Mouse (Mus musculus) hematopoietic stem cell, adult 5-6 weeks (primary cell): ENCODE data around the gene Rad21l. TPM values are rescaled to one million over a fixed set of nuclear protein-coding genes. Genes with fewer than 3 reads are reported as not detected.

Experiments used
- ATAC-seq, 2 experiments: fragments of 125-278 bp in 1 of 2; replicated peaks in 1 of 2; 2 replicates each; pipeline ENCODE4 v1.8.0; 2016 to 2017; ENCODE audit warnings: inconsistent platforms in 2 of 2, mild to moderate bottlenecking in 2 of 2, moderate number of reproducible peaks in 2 of 2, low read depth in 1 of 2, moderate TSS enrichment in 1 of 2; ENCODE audit not compliant: low FRiP score in 2 of 2, poor library complexity in 2 of 2, severe bottlenecking in 2 of 2, insufficient read depth in 1 of 2, low TSS enrichment in 1 of 2
- total RNA-seq: library from RNA; stranded (forward); fragments of 172-1452, 232-1000 nt; gene quantifications from 2 replicates; pipeline ENCODE4 v1.2.3, GENCODE M21; 2017

Gene Rad21l
- total RNA-seq = not detected in 2 replicates

GRCm38 (mm10) chr2:151668433-151668832 lies at the start of gene Rad21l:
Gene Rad21l (minus strand): TSS chr2:151668533.
- ATAC-seq = no peak

DNA sequence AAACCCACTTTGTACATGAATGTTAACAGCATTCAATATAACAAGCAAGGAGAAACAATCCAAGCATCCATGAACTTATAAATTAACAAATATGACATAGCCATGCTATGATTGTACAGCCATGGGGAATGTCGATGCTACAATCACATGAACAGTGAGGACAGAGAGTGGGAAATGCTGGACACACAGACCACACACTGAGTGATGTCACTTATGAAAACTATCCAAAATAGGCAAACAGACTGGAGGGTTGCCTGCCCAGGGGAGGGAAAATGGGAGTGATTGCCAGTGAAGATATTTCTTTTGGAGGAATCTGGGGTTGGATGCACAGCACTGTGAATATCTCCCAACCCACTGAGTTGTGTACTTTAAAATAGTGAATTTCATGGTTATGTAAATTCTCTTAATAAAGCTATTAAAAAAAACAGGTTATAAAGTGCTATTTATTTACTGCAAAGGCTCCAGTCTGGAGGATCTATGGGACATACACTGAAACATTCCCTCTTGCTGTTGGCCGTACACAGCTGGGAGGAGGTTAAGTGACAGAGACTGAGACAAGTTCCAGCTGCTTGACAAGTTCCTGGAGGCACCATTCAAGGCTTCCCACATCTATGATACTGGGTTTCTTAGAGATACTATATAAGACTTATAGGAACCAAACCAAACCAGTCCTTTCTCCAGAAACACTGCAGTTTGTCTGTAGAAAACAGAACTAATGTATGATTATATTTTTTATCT lies 48.2 kb upstream of the Rad21l start:
- no peak for ATAC-seq

GRCm38 (mm10) chr2:151715526-151715925 lies 47.2 kb upstream of the Rad21l start:
- no peak for ATAC-seq

DNA sequence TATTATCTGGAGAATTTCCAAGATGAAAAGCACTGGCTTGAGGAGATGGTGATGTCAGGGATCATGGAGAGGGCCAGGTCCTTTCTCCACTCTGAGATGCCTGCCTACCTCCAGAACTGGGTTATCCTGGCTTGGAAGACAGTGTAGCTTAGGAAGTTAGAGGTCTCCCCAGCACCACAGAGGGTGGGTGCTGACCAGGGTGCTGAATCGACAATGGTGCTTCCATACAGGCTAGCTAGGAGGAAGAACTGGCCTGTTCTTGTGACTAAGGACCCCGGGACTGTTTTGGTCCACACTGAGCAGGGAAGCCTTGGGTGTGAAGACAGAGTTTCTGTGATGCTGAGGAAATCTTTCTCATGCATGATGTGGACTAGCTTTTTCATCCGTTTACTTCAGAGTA lies 44.3 kb upstream of the Rad21l start:
- ATAC-seq = peak; percentile 58 to 62; a peak in 3 of 4 replicates

DNA sequence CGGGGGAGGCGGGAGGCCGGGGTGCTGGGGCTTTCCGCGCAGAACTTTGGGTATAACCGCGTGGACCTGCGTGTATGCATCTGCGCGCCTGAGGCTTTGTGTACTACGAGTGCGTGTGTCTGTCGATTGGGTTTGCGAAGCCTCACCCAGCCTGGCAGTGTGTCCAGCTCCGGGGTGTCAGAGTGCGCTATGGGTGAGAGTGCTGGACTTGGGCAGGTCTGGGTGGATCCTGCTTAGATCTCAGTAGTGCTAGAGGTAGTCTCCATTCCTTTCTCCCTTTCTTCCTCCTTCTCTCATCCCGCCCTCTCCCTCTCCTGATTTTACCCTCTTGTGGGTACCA lies 34.5 kb upstream of the Rad21l start:
- ATAC-seq = 0 out of 4 replicates have a peak, but pooled peaks of 1 of the 2 experiments have one; percentile 23

GRCm38 (mm10) chr2:151702146-151702850 lies 34.0 kb upstream of the Rad21l start:
- peak; percentile 44 to 58; a peak in 3 of 4 replicates for ATAC-seq

DNA sequence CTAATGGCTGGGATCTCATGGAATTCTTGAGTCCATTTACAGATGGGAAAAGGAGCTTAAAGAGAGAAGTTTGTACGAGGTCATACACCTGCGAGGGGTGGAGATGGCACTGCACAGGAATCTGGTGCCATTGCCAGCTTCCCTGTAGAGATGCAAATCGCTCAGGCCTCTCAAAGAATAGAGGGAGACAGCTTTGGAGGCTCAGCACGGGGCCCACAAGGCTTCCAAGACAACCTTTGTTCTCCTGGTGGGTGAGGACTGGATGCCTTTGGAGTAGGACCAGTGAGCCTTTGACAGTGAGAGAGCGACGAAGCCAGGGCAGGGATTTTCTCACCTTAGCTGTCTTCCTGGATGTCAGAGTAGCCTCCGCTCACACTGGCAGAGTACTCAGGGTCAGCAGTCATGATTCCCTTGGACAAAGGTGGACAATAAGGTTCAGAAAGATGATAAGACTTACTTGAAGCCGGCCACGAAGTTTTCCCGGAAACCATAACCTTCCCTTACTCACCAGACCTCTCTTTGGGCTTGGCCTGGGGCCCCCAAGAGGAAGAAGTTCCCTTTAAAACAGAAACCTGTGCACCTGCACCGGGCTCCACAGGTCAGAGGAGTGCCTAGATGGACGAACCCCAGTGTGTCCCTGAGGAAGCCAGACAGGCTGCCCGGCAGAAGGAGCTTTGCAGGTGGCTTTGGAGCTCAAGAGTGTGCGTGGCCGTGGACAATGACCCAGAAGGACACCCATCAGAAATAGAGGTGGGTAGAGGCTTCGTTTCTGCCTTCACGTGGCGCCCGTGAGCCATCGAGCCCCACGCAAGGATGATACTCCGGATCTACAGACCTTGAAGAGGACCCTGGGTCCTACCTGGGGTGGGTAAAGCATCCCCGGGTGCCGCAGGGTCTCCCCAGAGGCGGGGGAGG lies 33.2 kb upstream of the Rad21l start, which contains the start of gene Tmem74b:
Gene Tmem74b (plus strand): TSS at position 778 of the 915 bp plus-strand sequence.
- ATAC-seq = no peak

DNA sequence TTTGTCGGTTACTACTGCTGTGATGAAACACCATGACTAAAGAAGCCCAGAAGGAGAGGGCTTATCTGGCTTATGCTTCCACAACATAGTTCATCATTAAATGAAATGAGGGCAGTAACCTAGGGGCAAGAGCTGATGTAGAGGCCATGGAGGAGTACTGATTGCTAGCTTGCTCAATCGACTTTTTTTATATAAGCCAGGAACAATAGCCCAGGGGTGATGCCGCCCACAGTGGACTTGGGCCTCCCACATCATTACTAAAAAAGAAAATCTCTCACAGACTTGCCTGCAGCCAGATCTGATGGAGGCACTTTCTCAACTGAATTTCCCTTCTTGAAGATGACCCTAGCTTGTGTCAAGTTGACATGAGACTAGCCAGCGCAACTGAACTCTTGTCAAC lies 14.6 kb upstream of the Rad21l start:
- no peak for ATAC-seq

DNA sequence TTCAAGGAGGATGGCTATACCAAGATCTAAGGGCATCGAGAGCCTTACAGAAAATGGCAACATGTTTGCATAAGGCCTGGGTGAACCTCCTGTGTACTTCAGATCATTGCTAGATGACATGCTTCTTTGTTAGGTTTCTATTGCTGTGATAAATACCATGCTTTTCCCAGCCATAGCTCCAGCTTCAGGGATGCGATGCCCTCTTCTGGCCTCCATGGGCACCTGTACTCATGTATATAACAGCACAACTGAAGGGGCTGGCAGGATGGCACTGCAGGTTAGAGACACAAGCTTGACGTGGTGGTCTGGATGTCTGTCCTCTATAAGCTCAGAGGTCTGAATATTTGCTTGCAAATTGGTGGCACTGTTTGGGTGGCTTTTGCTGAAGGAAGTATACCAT lies 14.0 kb upstream of the Rad21l start:
- ATAC-seq = peak; percentile 59 to 70; a peak in 3 of 4 replicates

GRCm38 (mm10) chr2:151676234-151676633 lies 7.9 kb upstream of the Rad21l start:
- no peak for ATAC-seq

GRCm38 (mm10) chr2:151670968-151671329 lies 2.6 kb upstream of the Rad21l start:
- ATAC-seq = no peak

DNA sequence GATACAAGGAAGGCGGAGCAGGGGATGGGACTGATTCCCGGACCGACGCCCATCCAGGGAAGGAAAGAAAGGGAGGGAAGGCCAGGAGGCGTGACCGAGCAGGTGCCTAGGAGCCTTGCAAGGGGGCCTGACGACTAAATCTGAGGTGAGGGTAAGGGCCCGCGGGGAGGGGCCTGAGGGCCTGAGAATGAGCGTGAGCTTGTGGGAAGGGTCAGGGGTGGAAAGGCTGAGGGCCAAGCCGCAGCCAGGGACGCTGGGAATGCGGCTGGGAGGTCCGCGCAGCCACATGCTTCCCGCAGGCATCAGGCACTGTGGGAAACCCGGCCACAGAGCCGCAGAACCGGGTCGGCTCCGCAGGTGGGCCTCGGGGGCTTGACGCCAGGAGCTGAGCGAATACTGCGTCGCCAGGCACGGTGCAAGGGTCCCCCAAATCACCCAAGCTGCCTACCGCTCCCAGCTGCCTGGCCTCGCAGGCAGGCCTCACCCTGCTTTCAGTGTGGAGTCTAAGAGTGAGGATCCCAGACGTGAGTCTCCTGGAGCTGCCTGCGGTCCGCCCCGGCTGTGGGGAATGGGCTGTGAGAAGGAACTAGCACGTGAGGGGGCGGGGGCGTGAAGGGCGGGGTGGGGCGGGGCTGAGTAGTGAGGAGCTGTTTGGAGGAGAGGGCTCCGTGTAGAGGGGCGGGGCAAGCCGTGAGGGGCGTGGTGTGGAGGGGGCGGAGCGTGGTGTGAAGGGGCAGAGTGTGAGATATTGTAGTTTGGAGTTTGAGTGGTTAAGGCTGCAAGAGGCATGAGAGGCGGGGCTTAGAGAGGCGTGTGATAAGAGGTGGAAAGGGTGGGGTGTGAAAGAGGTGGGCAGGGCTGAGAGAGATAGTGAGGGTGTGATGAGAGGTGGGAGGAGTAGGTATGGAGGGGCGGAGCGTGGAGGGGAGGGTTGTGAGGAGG lies 2.0 kb upstream of the Rad21l start:
- peak in 1 of 2 experiments; percentile 25; a peak in 2 of 4 replicates for ATAC-seq

- ATAC-seq = peak in 1 of 2 experiments; percentile 56; a peak in 2 of 4 replicates
Measured at GRCm38 (mm10) chr2:151652053-151652452, 16.3 kb downstream of the Rad21l start.

DNA sequence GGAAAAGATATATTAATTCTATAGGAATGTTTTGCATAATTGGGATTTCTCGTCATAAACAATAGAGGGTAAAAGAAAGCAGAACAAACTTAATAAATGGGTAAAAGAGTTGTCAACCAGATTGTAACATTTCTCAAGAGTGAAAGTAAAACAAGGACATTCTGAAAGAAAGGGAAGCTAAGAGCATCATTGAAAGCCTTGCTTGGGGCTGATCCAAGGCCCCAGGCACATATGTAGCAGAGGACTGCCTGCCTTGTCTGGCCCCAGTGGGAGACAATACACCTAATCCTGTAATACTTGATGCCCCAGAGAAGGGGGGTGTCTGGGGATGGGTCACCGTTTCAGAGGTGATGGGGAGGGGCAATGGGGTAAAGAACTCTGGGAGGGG lies 32.3 kb downstream of the Rad21l start:
- ATAC-seq = peak in 1 of 2 experiments; percentile 50; a peak in 1 of 4 replicates

- no peak for ATAC-seq
Measured at GRCm38 (mm10) chr2:151635362-151636014, 32.8 kb downstream of the Rad21l start.

DNA sequence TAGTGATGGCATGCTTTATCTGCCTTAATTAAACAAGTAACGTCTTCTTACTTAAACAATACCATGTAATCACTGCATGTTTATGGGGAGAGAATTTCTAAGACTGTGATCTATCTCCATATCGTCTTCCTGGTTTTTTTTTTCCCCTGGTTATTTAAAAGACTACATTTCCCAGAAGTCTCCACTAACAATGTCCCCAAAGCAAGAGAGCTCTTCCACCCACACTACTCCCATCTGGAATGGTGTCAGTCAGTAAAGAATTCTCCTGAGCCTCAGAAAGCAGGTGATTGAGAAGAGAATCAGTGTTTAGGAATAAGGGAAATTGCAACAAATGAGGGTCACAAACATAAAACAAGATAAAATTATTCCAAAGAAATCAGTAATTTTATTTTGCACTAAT lies 33.4 kb downstream of the Rad21l start:
- no peak for ATAC-seq
